Mouse (Mus musculus) ES-E14 (cell line): ENCODE measurements at regions not wholly inside any gene's neighbourhood (a gene's known extent, or its start where the extent isn't known, plus 50 kb on each side); places are given as distances from the start of the nearest gene placed in this dataset.

Experiments used
- HCFC1 ChIP-seq: IDR thresholded peaks from 2 replicates; pipeline ENCODE4 v1.6.1; 2012; ENCODE audit warnings: low read length, inconsistent platforms, borderline replicate concordance; ENCODE audit not compliant: insufficient read depth
- ZC3H11A ChIP-seq: IDR thresholded peaks from 2 replicates; pipeline ENCODE4 v1.6.1; 2012; ENCODE audit warnings: low read depth, mild to moderate bottlenecking, inconsistent platforms, low read length, borderline replicate concordance

- TF ChIP-seq HCFC1 = no peak
- no peak for TF ChIP-seq ZC3H11A
Measured at GRCm38 (mm10) chr13:80954059-80954645, 71.0 kb downstream of the Arrdc3 start.
